Mouse (Mus musculus) forebrain, postnatal 0 days (tissue): ENCODE measurements around the gene Aspscr1. TPM values are rescaled to one million over a fixed set of nuclear protein-coding genes. Genes with fewer than 3 reads are reported as not detected.
"Not testable (repeated sequence)": the region's sequence is repeated elsewhere in the genome, so short reads cannot be mapped to it uniquely, and the experiment has no call there.

ENCODE experiments used
- ATAC-seq: fragments of 200-750 bp; cut with Nextera tagmentation; 2 replicates; pipeline ENCODE4 v1.8.0; 2017; ENCODE audit warnings: mild to moderate bottlenecking, moderate library complexity
- DNase-seq: peaks from one replicate; pipeline ENCODE4 v3.0.0-alpha.2; 2015
- H3K27ac ChIP-seq: fragments of 300-500 bp; sonication (generic); 2 replicates; pipeline ENCODE4 v1.5.1; 2014; ENCODE audit warnings: low read depth, mild to moderate bottlenecking, antibody characterized with exemption, low read length, moderate library complexity, mixed read lengths
- H3K27me3 ChIP-seq: fragments of 300-500 bp; sonication (generic); 2 replicates; pipeline ENCODE4 v1.6.1; 2014; ENCODE audit warnings: mild to moderate bottlenecking, low read length, mixed read lengths; ENCODE audit not compliant: insufficient read depth
- H3K36me3 ChIP-seq: fragments of 300-500 bp; sonication (generic); 2 replicates; pipeline ENCODE4 v1.6.1; 2014; ENCODE audit warnings: mild to moderate bottlenecking, moderate library complexity; ENCODE audit not compliant: insufficient read depth
- H3K4me1 ChIP-seq: fragments of 300-500 bp; sonication (generic); 2 replicates; pipeline ENCODE4 v1.6.1; 2014; ENCODE audit warnings: antibody characterized with exemption; ENCODE audit not compliant: insufficient read depth
- H3K4me2 ChIP-seq: fragments of 300-500 bp; sonication (generic); 2 replicates; pipeline ENCODE4 v1.6.1; 2014; ENCODE audit warnings: low read depth, mild to moderate bottlenecking, moderate library complexity
- H3K4me3 ChIP-seq: fragments of 300-500 bp; sonication (generic); 2 replicates; pipeline ENCODE4 v1.5.1; 2014; ENCODE audit warnings: low read depth, low read length, mixed read lengths
- H3K9ac ChIP-seq: fragments of 300-500 bp; sonication (generic); 2 replicates; pipeline ENCODE4 v1.6.1; 2014; ENCODE audit warnings: mild to moderate bottlenecking
- H3K9me3 ChIP-seq: fragments of 300-500 bp; sonication (generic); 2 replicates; pipeline ENCODE4 v1.6.1; 2016; ENCODE audit warnings: low read length
- CTCF ChIP-seq: sonication (generic); IDR thresholded peaks from 2 replicates; pipeline ENCODE4 v1.5.1; 2016; ENCODE audit warnings: antibody characterized with exemption, control low read depth, low read depth
- WGBS: fragments of 180-500 bp; shearing (Covaris S2); extraction: QIAGEN DNeasy Blood & Tissue Kit; methylation state at CpG from one replicate; pipeline ENCODE4 v1.1.7; 2014; 5-methylcytosine and 5-hydroxymethylcytosine counted together
- polyA plus RNA-seq: library from polyadenylated mRNA; unstranded; fragments of >200 nt; fragmentation: Nextera tagmentation; extraction: Ambion mirVana; gene quantifications from 2 replicates; pipeline ENCODE4 v1.2.1, GENCODE M21; 2015
- total RNA-seq: library from RNA; depleted of rRNA; stranded (reverse); fragments of >200 nt; gene quantifications from 2 replicates; pipeline ENCODE4 v1.2.3, GENCODE M21; 2014

Gene Aspscr1
- total and polyA plus RNA-seq, 2 experiments from 2014 or later = 102 to 137 TPM

- no peaks in the 10 kb centered on the region for H3K36me3 ChIP-seq
- 87% methylated on average over 3 of the region's 3 CpGs for WGBS
- TF ChIP-seq CTCF = no peak
Observed at GRCm38 (mm10) chr11:120665406-120665805, 7.4 kb upstream of the Aspscr1 start.

GRCm38 (mm10) chr11:120666617-120667016 is 6.2 kb upstream of the Aspscr1 start:
- peaks cover 15% of the 10 kb centered on the region for H3K27me3 ChIP-seq
- DNase-seq (no peak), ATAC-seq (no peak)
- H3K4me3 ChIP-seq = no peak overlapping the region
- H3K9ac ChIP-seq = no peak overlapping the region
- H3K27ac ChIP-seq = no peak overlapping the region
- no peaks in the 10 kb centered on the region for H3K9me3 ChIP-seq
- no peaks in the 10 kb centered on the region for H3K4me1 ChIP-seq
- no peak for TF ChIP-seq CTCF
- 8% methylated on average over 3 of the region's 3 CpGs for WGBS
- no peak overlapping the region for H3K4me2 ChIP-seq
- H3K36me3 ChIP-seq = no peaks in the 10 kb centered on the region

More at GRCm38 (mm10) chr11:120665406-120665805, 7.4 kb upstream of the Aspscr1 start:
- no peak overlapping the region for H3K9ac ChIP-seq
- no peaks in the 10 kb centered on the region for H3K9me3 ChIP-seq
- no peak overlapping the region for H3K27ac ChIP-seq
- ATAC-seq (no peak), DNase-seq (no peak)
- peaks cover 27% of the 10 kb centered on the region for H3K27me3 ChIP-seq
- H3K4me1 ChIP-seq = no peaks in the 10 kb centered on the region
- H3K4me3 ChIP-seq = no peak overlapping the region
- no peak overlapping the region for H3K4me2 ChIP-seq

- H3K9me3 ChIP-seq = no peaks in the 10 kb centered on the region
- peak overlapping the region; percentile 70 for H3K9ac ChIP-seq
- TF ChIP-seq CTCF = no peak
- 39% methylated on average over 12 of the region's 12 CpGs for WGBS
- no peaks in the 10 kb centered on the region for H3K27me3 ChIP-seq
- ATAC-seq (no peak; the same call in 1 of the 2 replicates), DNase-seq (no peak)
- H3K4me2 ChIP-seq = peak overlapping the region; percentile 71
- H3K4me3 ChIP-seq = peak overlapping the region; percentile 82
- H3K36me3 ChIP-seq = peaks cover 18% of the 10 kb centered on the region
- H3K27ac ChIP-seq = peak overlapping the region; percentile 84; the same call in 1 of the 2 replicates
- H3K4me1 ChIP-seq = peaks cover 10% of the 10 kb centered on the region
Observed at GRCm38 (mm10) chr11:120673594-120674122, 885 bp downstream of the Aspscr1 start.

- not testable (repeated sequence) for H3K4me1 ChIP-seq, H3K9me3 ChIP-seq, H3K27ac ChIP-seq, DNase-seq, H3K9ac ChIP-seq, H3K4me2 ChIP-seq, H3K4me3 ChIP-seq, H3K27me3 ChIP-seq, ATAC-seq
- 92% methylated on average over 5 of the region's 5 CpGs for WGBS
- peaks cover 40% of the 10 kb centered on the region for H3K36me3 ChIP-seq
Observed at GRCm38 (mm10) chr11:120675875-120676274, 3.1 kb downstream of the Aspscr1 start.

- peaks cover 10% of the 10 kb centered on the region for H3K4me1 ChIP-seq
- no peak for ATAC-seq
- H3K4me2 ChIP-seq = no peak overlapping the region
- WGBS = 97% methylated on average over 4 of the region's 4 CpGs
- H3K27me3 ChIP-seq = no peaks in the 10 kb centered on the region
- H3K4me3 ChIP-seq = no peak overlapping the region
- H3K9me3 ChIP-seq = no peaks in the 10 kb centered on the region
- DNase-seq = no peak
- no peak for TF ChIP-seq CTCF
- H3K9ac ChIP-seq = no peak overlapping the region
- no peak overlapping the region for H3K27ac ChIP-seq
- H3K36me3 ChIP-seq = peaks cover 43% of the 10 kb centered on the region
Observed at GRCm38 (mm10) chr11:120676951-120677350, 4.2 kb downstream of the Aspscr1 start.

GRCm38 (mm10) chr11:120679909-120680308 is 7.1 kb downstream of the Aspscr1 start:
- DNase-seq (no peak), ATAC-seq (no peak)
- Histone ChIP-seq H3K4me2 (no peak overlapping the region), H3K4me3 (no peak overlapping the region), H3K27ac (no peak overlapping the region), H3K27me3 (no peaks in the 10 kb centered on the region), H3K4me1 (no peaks in the 10 kb centered on the region), H3K36me3 (peaks cover 57% of the 10 kb centered on the region), H3K9me3 (no peaks in the 10 kb centered on the region), H3K9ac (no peak overlapping the region)
- WGBS = 77% methylated on average over 3 of the region's 3 CpGs
- TF ChIP-seq CTCF = peak; percentile 54

GRCm38 (mm10) chr11:120682683-120683082 is 9.9 kb downstream of the Aspscr1 start:
- no peak for ATAC-seq
- no peak for DNase-seq
- Histone ChIP-seq H3K9ac (no peak overlapping the region), H3K4me2 (no peak overlapping the region), H3K27me3 (no peaks in the 10 kb centered on the region), H3K36me3 (peaks cover 70% of the 10 kb centered on the region), H3K9me3 (no peaks in the 10 kb centered on the region), H3K4me1 (no peaks in the 10 kb centered on the region), H3K4me3 (no peak overlapping the region), H3K27ac (no peak overlapping the region)
- WGBS = 93% methylated on average over 5 of the region's 5 CpGs
- TF ChIP-seq CTCF = no peak

GRCm38 (mm10) chr11:120683536-120683935 is 10.8 kb downstream of the Aspscr1 start:
- peaks cover 66% of the 10 kb centered on the region for H3K36me3 ChIP-seq
- H3K4me2 ChIP-seq = no peak overlapping the region
- no peak for TF ChIP-seq CTCF
- H3K9me3 ChIP-seq = no peaks in the 10 kb centered on the region
- ATAC-seq (no peak), DNase-seq (no peak)
- no peak overlapping the region for H3K4me3 ChIP-seq
- no peak overlapping the region for H3K9ac ChIP-seq
- 89% methylated on average over 3 of the region's 3 CpGs for WGBS
- no peak overlapping the region for H3K27ac ChIP-seq
- H3K27me3 ChIP-seq = no peaks in the 10 kb centered on the region
- H3K4me1 ChIP-seq = no peaks in the 10 kb centered on the region
